Mouse (Mus musculus) kidney, postnatal 0 days (tissue): Measurements from ENCODE around the gene Lpin3. TPM values are rescaled to one million over a fixed set of nuclear protein-coding genes. Genes with fewer than 3 reads are reported as not detected.

Experiments
- ATAC-seq: fragments of 200-750 bp; cut with Nextera tagmentation; replicated peaks from 2 replicates; pipeline ENCODE4 v1.8.0; 2017; ENCODE audit warnings: low read depth, moderate number of reproducible peaks, moderate TSS enrichment, moderate library complexity; ENCODE audit not compliant: low FRiP score
- DNase-seq: peaks from one replicate; pipeline ENCODE4 v3.0.0-alpha.2; 2016; ENCODE audit warnings: low spot score
- H3K27ac ChIP-seq: fragments of 300-500 bp; sonication (generic); 2 replicates; pipeline ENCODE4 v1.5.1; 2014; ENCODE audit warnings: mild to moderate bottlenecking
- H3K27me3 ChIP-seq: fragments of 300-500 bp; sonication (generic); 2 replicates; pipeline ENCODE4 v1.6.1; 2014; ENCODE audit warnings: low read length, mixed read lengths; ENCODE audit not compliant: insufficient read depth
- H3K36me3 ChIP-seq: fragments of 300-500 bp; sonication (generic); 2 replicates; pipeline ENCODE4 v1.6.1; 2014; ENCODE audit warnings: low read length, mixed read lengths; ENCODE audit not compliant: insufficient read depth
- H3K4me1 ChIP-seq: fragments of 300-500 bp; sonication (generic); replicated peaks from 2 replicates; pipeline ENCODE4 v1.6.1; 2014; ENCODE audit warnings: antibody characterized with exemption, low read length, mixed read lengths; ENCODE audit not compliant: insufficient read depth
- H3K4me2 ChIP-seq: fragments of 300-500 bp; sonication (generic); 2 replicates; pipeline ENCODE4 v1.6.1; 2014; ENCODE audit warnings: mild to moderate bottlenecking, low read length, moderate library complexity, mixed read lengths
- H3K4me3 ChIP-seq: fragments of 300-500 bp; sonication (generic); replicated peaks from 2 replicates; pipeline ENCODE4 v1.5.1; 2014; ENCODE audit warnings: low read depth, low read length
- H3K9ac ChIP-seq: fragments of 300-500 bp; sonication (generic); 2 replicates; pipeline ENCODE4 v1.6.1; 2014; ENCODE audit warnings: low read depth, low read length
- H3K9me3 ChIP-seq: fragments of 300-500 bp; sonication (generic); replicated peaks from 2 replicates; pipeline ENCODE4 v1.6.1; 2016; ENCODE audit warnings: low read length, inconsistent platforms, mixed read lengths
- CTCF ChIP-seq: IDR thresholded peaks from 2 replicates; pipeline ENCODE4 v1.5.1; 2016; ENCODE audit warnings: antibody characterized with exemption, low read depth, mild to moderate bottlenecking, moderate library complexity
- WGBS: fragments of 180-500 bp; shearing (Covaris S2); extraction: QIAGEN DNeasy Blood & Tissue Kit; methylation state at CpG from one replicate; pipeline ENCODE4 v1.1.7; 2014; 5-methylcytosine and 5-hydroxymethylcytosine counted together
- polyA plus RNA-seq: library from polyadenylated mRNA; unstranded; fragments of >200 nt; fragmentation: Nextera tagmentation; extraction: Ambion mirVana; gene quantifications from 2 replicates; pipeline ENCODE4 v1.2.1, GENCODE M21; 2015

Lpin3 gene
- polyA plus RNA-seq, 1 experiment from 2014 or later, result 4.1 TPM

GRCm38 (mm10) chr2:160872395-160872794 is 8.1 kb upstream of the Lpin3 start:
- no peaks in the 10 kb centered on the region for H3K36me3 ChIP-seq
- peak overlapping the region; percentile 97 for H3K9ac ChIP-seq
- no peaks in the 10 kb centered on the region for H3K9me3 ChIP-seq
- peak overlapping the region; percentile 84 for H3K4me3 ChIP-seq
- peak overlapping the region; percentile 97 for H3K27ac ChIP-seq
- TF ChIP-seq CTCF, result no peak
- ATAC-seq (peak; percentile 80), DNase-seq (peak; percentile 68)
- H3K27me3 ChIP-seq, result no peaks in the 10 kb centered on the region
- peak overlapping the region; percentile 64 for H3K4me2 ChIP-seq
- WGBS, result under 1% methylated on average over 33 of the region's 47 CpGs
- 0 out of 2 replicates have a peak, but pooled peaks cover 8% of the 10 kb centered on the region for H3K4me1 ChIP-seq

- ATAC-seq, result peak; percentile 95
- H3K36me3 ChIP-seq, result no peaks in the 10 kb centered on the region
- 0 out of 2 replicates have a peak, but pooled peaks have one; percentile 4 for TF ChIP-seq CTCF
- H3K27me3 ChIP-seq, result no peaks in the 10 kb centered on the region
- H3K9ac ChIP-seq, result peak within 1 kb of the TSS; percentile 97
- H3K4me1 ChIP-seq, result 0 out of 2 replicates have a peak, but pooled peaks cover 8% of the 10 kb centered on the region
- WGBS, result under 1% methylated on average over 38 of the region's 48 CpGs
- peak within 1 kb of the TSS; percentile 84 for H3K4me3 ChIP-seq
- peak within 1 kb of the TSS; percentile 64 for H3K4me2 ChIP-seq
- peak within 1 kb of the TSS; percentile 97 for H3K27ac ChIP-seq
- H3K9me3 ChIP-seq, result no peaks in the 10 kb centered on the region
- peak; percentile 97 for DNase-seq
Measured at GRCm38 (mm10) chr2:160872890-160873382, 7.5 kb upstream of the Lpin3 start, which contains the start of gene Zhx3. Gene Zhx3, minus strand, starts transcription at chr2:160872998.

GRCm38 (mm10) chr2:160874231-160874877 is 6.1 kb upstream of the Lpin3 start:
- 0 out of 2 replicates have a peak overlapping the region, but pooled peaks have one; percentile 97 for H3K27ac ChIP-seq
- no peaks in the 10 kb centered on the region for H3K36me3 ChIP-seq
- WGBS, result 78% methylated on average over 5 of the region's 5 CpGs
- no peaks in the 10 kb centered on the region for H3K9me3 ChIP-seq
- no peak overlapping the region for H3K9ac ChIP-seq
- no peaks in the 10 kb centered on the region for H3K27me3 ChIP-seq
- no peak for TF ChIP-seq CTCF
- H3K4me3 ChIP-seq, result no peak overlapping the region
- H3K4me2 ChIP-seq, result no peak overlapping the region
- ATAC-seq (no peak), DNase-seq (peak; percentile 24)
- H3K4me1 ChIP-seq, result 0 out of 2 replicates have a peak, but pooled peaks cover 8% of the 10 kb centered on the region

- Histone ChIP-seq H3K27me3 (no peaks in the 10 kb centered on the region), H3K4me2 (no peak overlapping the region), H3K36me3 (no peaks in the 10 kb centered on the region), H3K9ac (no peak overlapping the region), H3K9me3 (no peaks in the 10 kb centered on the region), H3K4me3 (no peak overlapping the region), H3K27ac (no peak overlapping the region), H3K4me1 (0 out of 2 replicates have a peak, but pooled peaks cover 8% of the 10 kb centered on the region)
- WGBS, result 85% methylated on average over 4 of the region's 4 CpGs
- TF ChIP-seq CTCF, result peak; percentile 53
- DNase-seq, result no peak
- no peak for ATAC-seq
Measured at GRCm38 (mm10) chr2:160876115-160876514, 4.4 kb upstream of the Lpin3 start.

- no peak for TF ChIP-seq CTCF
- Histone ChIP-seq H3K36me3 (no peaks in the 10 kb centered on the region), H3K27ac (no peak overlapping the region), H3K4me3 (no peak overlapping the region), H3K4me1 (no peaks in the 10 kb centered on the region), H3K4me2 (no peak overlapping the region), H3K9ac (no peak overlapping the region), H3K27me3 (no peaks in the 10 kb centered on the region), H3K9me3 (no peaks in the 10 kb centered on the region)
- 54% methylated on average over 6 of the region's 6 CpGs for WGBS
- ATAC-seq (no peak), DNase-seq (no peak)
Measured at GRCm38 (mm10) chr2:160881462-160882101, 1.1 kb downstream of the Lpin3 start.

GRCm38 (mm10) chr2:160882436-160882835 is 2.0 kb downstream of the Lpin3 start:
- Histone ChIP-seq H3K4me3 (no peak overlapping the region), H3K27me3 (no peaks in the 10 kb centered on the region), H3K9me3 (no peaks in the 10 kb centered on the region), H3K4me1 (no peaks in the 10 kb centered on the region), H3K27ac (no peak overlapping the region), H3K36me3 (no peaks in the 10 kb centered on the region), H3K4me2 (no peak overlapping the region), H3K9ac (no peak overlapping the region)
- no peak for ATAC-seq
- TF ChIP-seq CTCF, result no peak
- 86% methylated on average over 5 of the region's 5 CpGs for WGBS
- DNase-seq, result no peak
